Mouse (Mus musculus) heart, postnatal 25 days (tissue): ENCODE data around the gene 1700029F12Rik. TPM values are rescaled to one million over a fixed set of nuclear protein-coding genes. Genes with fewer than 3 reads are reported as not detected.
"Not testable (repeated sequence)": the region's sequence is repeated elsewhere in the genome, so short reads cannot be mapped to it uniquely, and the experiment has no call there.

Experiments
- DNase-seq: peaks from one replicate; pipeline ENCODE4 v3.0.0; 2022; ENCODE audit warnings: low spot score
- intact Hi-C: fragments of 180-260 bp; cut with DNase I; formaldehyde crosslinking; loops from one replicate; pipeline ENCODE4 v1.15.1; 2025
- total RNA-seq, 2 experiments: library from RNA; stranded (reverse); gene quantifications; 2 replicates each; pipeline ENCODE4 v1.2.3; 2021

1700029F12Rik gene
- not detected for total RNA-seq

GRCm38 (mm10) chr13:97034262-97034661, at the start of gene 1700029F12Rik:
TSS of gene 1700029F12Rik (minus strand) at chr13:97034362.
- intact Hi-C loops, result no loop called here
- DNase-seq, result no peak

DNA sequence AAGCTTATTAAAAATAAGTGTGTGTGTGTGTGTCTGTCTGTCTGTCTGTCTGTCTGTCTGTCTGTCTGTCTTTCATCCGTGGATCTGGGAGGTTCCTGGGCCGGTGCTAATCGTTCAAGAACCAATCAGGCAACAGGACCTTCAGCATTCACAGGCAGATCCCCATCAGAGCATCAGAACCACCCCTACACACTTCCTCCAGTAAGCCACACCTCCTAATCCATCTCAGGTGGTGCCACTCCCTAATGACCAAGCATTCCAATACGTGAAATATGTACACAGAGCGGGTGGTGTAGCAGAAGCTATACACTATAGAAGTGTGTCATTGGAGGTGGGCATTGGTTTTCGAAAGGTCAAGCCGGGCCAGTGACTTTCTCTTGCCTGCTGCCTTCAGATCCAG, 48.3 kb upstream of the 1700029F12Rik start:
- intact Hi-C loops, result no loop called here

DNA sequence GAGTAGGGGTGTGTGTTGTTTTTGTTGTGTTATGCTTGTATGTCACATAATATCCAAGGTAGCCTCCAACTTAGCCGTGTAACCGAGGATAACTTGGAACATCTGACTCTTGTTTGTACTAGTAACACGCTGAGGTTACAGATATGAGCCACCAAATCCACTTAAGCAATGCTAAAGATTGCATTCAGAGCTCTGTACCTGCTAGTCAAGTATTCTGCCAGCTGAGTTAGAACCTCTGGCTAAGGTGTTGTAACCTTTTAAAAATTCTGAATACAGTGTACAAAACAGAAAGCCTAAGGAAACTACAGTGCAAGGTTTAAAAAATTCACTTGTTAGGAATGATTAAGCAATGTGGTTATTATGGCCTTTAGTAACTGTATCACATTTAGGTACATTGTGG, 46.5 kb upstream of the 1700029F12Rik start:
- intact Hi-C loops, result no loop called here
- no peak for DNase-seq

More for the DNA sequence above, 48.3 kb upstream of the 1700029F12Rik start:
- no peak for DNase-seq

DNA sequence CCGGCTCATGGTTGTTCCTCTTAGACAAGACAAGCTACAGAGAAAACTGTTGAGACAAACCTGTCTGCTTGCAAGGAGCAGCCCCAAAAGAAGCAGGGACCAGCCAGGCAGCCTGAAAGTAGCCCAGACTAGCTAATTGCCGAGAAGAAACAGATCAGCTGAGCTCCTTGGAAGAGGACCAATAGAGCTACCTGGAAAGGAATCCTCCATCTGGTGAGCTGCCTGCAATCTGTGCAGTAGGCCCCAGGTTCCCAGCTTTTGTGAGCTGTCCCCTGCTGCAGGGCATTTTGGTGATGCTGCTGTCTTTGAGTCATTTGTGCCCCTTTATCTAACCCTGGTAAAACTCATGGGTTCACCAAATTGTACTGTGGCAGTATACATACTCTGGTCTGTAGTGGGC, 46.0 kb upstream of the 1700029F12Rik start:
- intact Hi-C loops, result no loop called here
- no peak for DNase-seq

DNA sequence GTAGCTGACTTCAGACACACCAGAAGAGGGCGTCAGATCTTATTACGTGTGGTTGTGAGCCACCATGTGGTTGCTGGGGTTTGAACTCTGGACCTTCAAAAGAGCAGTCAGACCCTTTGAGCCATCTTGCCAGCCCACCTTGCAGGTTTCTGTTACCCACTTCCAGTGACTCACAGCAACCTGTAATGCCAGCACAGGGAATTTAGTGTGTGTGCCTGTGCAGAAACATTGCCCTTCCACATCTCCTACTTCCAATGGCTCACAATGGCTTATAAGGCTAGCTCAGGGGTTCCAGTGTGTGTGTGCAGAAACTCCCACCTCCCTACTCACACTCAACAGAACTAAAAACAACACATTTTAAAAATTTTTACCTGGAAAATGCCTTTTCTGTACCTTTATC, 43.4 kb upstream of the 1700029F12Rik start:
- intact Hi-C loops, result no loop called here
- DNase-seq, result no peak

GRCm38 (mm10) chr13:97073497-97073896, 39.3 kb upstream of the 1700029F12Rik start:
- DNase-seq, result no peak
- intact Hi-C loops, result no loop called here

GRCm38 (mm10) chr13:97071626-97072241, 37.6 kb upstream of the 1700029F12Rik start:
- no peak for DNase-seq
- intact Hi-C loops, result no loop called here

GRCm38 (mm10) chr13:97070931-97071625, 36.9 kb upstream of the 1700029F12Rik start:
- DNase-seq, result no peak
- intact Hi-C loops, result no loop called here

DNA sequence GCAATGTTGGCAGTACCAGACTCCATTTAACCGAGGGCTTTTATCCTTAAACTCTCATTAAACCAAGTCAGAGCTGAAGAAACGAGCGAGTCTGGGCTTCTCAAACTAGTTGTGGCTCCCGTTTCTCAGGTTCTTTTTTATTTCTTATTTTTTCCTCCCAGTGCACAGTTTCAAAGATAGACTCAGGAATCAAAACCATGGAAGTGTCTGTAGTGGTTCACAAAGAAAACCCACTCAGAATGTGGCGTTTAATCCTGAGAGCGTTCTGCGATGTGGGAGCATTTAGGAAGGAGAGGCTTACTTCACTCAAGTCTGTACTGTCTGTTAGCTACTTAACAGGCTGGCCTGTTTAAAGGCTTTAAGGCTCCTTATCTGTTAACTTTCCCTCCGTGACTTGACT, 34.0 kb upstream of the 1700029F12Rik start:
- intact Hi-C loops, result no loop called here
- DNase-seq, result no peak

DNA sequence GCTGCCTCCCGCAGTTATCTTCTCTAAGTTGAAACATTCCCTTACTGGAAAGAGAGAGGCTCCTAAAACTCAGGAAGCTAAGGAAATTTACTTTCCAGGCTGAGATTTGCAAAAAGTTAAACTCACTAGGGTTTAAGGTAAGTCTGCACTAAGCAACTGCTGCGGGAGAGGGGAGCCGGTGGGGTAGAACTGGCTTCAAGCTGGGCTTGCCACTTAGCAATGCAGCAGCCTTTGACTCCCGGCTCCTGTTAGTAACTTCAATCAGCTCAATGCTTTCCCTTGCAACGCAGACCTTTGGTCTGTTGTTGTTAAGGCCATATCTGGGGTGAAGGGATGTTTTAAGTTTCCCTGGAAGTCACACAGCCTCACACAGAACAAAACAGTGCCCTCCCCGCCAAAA, 33.5 kb upstream of the 1700029F12Rik start:
- intact Hi-C loops, result no loop called here
- no peak for DNase-seq

- intact Hi-C loops, result no loop called here
- no peak for DNase-seq
These were observed 32.7 kb upstream of the 1700029F12Rik start, which contains the start of gene Fam169a for GRCm38 (mm10) chr13:97066649-97067550. TSS of gene Fam169a (plus strand) at chr13:97067286.

- intact Hi-C loops, result not testable (repeated sequence)
These were observed 30.9 kb upstream of the 1700029F12Rik start for GRCm38 (mm10) chr13:97064844-97065621.

GRCm38 (mm10) chr13:97064413-97064812, 30.3 kb upstream of the 1700029F12Rik start:
- no peak for DNase-seq
- intact Hi-C loops, result no loop called here

More at GRCm38 (mm10) chr13:97064844-97065621, 30.9 kb upstream of the 1700029F12Rik start:
- not testable (repeated sequence) for DNase-seq

DNA sequence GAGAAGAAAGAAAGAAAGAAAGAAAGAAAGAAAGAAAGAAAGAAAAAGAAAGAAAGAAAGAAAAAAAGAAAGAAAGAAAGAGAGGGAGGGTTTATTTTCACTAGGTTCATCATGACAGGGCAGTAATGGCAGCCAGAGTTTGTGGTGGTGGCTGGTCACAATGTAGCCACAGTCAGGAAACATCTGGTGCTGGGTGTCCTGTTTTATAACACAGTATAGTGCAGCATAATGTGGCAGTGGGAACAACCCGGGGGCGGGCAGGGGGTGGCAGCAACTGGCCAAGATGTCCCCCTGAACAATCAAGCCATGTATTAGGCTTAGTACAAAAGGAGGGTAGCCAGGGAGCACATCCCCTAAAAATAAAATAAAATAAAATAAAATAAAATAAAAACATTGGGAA, 29.3 kb upstream of the 1700029F12Rik start:
- intact Hi-C loops, result no loop called here
- DNase-seq, result no peak

DNA sequence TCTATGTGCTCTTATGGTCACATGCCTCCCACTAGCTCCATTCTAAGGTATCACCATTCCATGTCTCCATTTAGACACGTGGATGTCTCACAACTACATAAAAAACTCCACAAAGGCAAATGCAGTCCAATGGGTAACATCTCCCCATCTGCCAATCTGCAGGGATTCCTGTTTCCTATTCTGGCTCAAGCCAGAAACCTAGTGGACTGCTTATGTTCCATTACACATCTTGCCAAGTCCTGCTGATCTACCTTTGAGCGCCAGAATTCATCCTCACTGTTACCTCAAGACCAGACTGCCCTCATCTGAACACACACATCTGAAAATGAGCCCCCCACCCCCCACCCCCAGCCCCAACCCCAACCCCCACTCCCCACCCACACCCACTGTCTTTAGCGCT, 28.0 kb upstream of the 1700029F12Rik start:
- intact Hi-C loops, result no loop called here
- DNase-seq, result no peak

GRCm38 (mm10) chr13:97060331-97060730, 26.2 kb upstream of the 1700029F12Rik start:
- DNase-seq, result no peak
- intact Hi-C loops, result no loop called here

- intact Hi-C loops, result loop anchor here (10.0 kb wide), 1 partner anchor 205 kb away; no protein-coding TSS in a partner anchor
These were observed 25.6 kb upstream of the 1700029F12Rik start for GRCm38 (mm10) chr13:97059746-97060145.

GRCm38 (mm10) chr13:97057817-97058216, 23.7 kb upstream of the 1700029F12Rik start:
- intact Hi-C loops, result loop anchor here (10.0 kb wide), 1 partner anchor 203 kb away; no protein-coding TSS in a partner anchor
- DNase-seq, result no peak

More at GRCm38 (mm10) chr13:97059746-97060145, 25.6 kb upstream of the 1700029F12Rik start:
- no peak for DNase-seq

GRCm38 (mm10) chr13:97053844-97054243, 19.7 kb upstream of the 1700029F12Rik start:
- intact Hi-C loops, result loop anchor here (10.0 kb wide), 1 partner anchor 199 kb away; no protein-coding TSS in a partner anchor
- DNase-seq, result peak; percentile 4
